Mouse (Mus musculus) bone marrow macrophage, adult 2 months (primary cell): ENCODE data around the gene Mylk3.

ENCODE experiments used
- CTCF ChIP-seq: IDR thresholded peaks from 2 replicates; pipeline ENCODE4 v1.5.1; 2012; ENCODE audit warnings: low read depth, mild to moderate bottlenecking, low read length, moderate library complexity
- POLR2A ChIP-seq: IDR thresholded peaks from 2 replicates; pipeline ENCODE4 v1.6.1; 2012; ENCODE audit warnings: mild to moderate bottlenecking, low read depth, low read length, borderline replicate concordance

DNA sequence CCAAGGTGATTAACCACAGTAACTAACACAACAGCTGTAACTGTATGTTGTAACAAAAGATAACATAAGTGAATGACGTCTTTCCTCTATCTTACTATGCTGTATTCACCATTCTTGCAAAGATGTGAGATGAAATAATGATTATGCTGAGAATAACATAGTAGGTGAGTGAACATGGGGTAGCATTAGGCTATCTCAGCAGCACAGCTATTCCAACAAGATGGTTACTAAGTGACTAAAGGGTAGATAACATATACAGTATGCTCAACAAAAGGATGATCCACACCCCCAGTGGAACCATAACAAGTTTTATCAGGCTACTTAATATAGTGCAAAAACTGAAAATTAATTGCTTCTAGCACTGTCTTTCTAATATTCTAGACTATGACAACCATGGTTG is 99.3 kb downstream of the Mylk3 start:
- no peak for TF ChIP-seq POLR2A
- TF ChIP-seq CTCF: no peak
